Mouse (Mus musculus) heart, embryonic 16.5 days (tissue): ENCODE data around the gene Nsd2. TPM values are rescaled to one million over a fixed set of nuclear protein-coding genes. Genes with fewer than 3 reads are reported as not detected.

Experiments used
- ATAC-seq: fragments of 200-750 bp; cut with Nextera tagmentation; replicated peaks from 2 replicates; pipeline ENCODE4 v1.8.0; 2017; ENCODE audit warnings: moderate number of reproducible peaks; ENCODE audit not compliant: insufficient read depth, low FRiP score; ENCODE audit errors: extremely low read depth
- H3K27ac ChIP-seq: fragments of 300-500 bp; sonication (generic); 2 replicates; pipeline ENCODE4 v1.5.1; 2014; ENCODE audit warnings: mild to moderate bottlenecking, low read length, control low read depth, moderate library complexity
- H3K27me3 ChIP-seq: fragments of 300-500 bp; sonication (generic); 2 replicates; pipeline ENCODE4 v1.6.1; 2014; ENCODE audit warnings: low read length, mixed read lengths; ENCODE audit not compliant: control insufficient read depth, insufficient read depth
- H3K36me3 ChIP-seq: fragments of 300-500 bp; sonication (generic); 2 replicates; pipeline ENCODE4 v1.6.1; 2014; ENCODE audit not compliant: control insufficient read depth, insufficient read depth
- H3K4me1 ChIP-seq: fragments of 300-500 bp; sonication (generic); 2 replicates; pipeline ENCODE4 v1.6.1; 2014; ENCODE audit warnings: low read length, mixed read lengths; ENCODE audit not compliant: control insufficient read depth, insufficient read depth
- H3K4me2 ChIP-seq: fragments of 300-500 bp; sonication (generic); 2 replicates; pipeline ENCODE4 v1.6.1; 2014; ENCODE audit warnings: low read depth, mild to moderate bottlenecking, control low read depth, low read length
- H3K4me3 ChIP-seq: fragments of 300-500 bp; sonication (generic); 2 replicates; pipeline ENCODE4 v1.5.1; 2014; ENCODE audit warnings: mild to moderate bottlenecking, control low read depth, low read length
- H3K9ac ChIP-seq: fragments of 300-500 bp; sonication (generic); 2 replicates; pipeline ENCODE4 v1.6.1; 2014; ENCODE audit warnings: low read length, control low read depth
- H3K9me3 ChIP-seq: fragments of 300-500 bp; sonication (generic); replicated peaks from 2 replicates; pipeline ENCODE4 v1.6.1; 2016; ENCODE audit warnings: low read length; ENCODE audit not compliant: control insufficient read depth
- WGBS: fragments of 180-500 bp; shearing (Covaris S2); extraction: QIAGEN DNeasy Blood & Tissue Kit; methylation state at CpG from one replicate; pipeline ENCODE4 v1.1.7; 2014; 5-methylcytosine and 5-hydroxymethylcytosine counted together
- polyA plus RNA-seq: library from polyadenylated mRNA; unstranded; fragments of >200 nt; fragmentation: Nextera tagmentation; extraction: Ambion mirVana; gene quantifications from 2 replicates; pipeline ENCODE4 v1.2.1, GENCODE M21; 2015

Nsd2 gene
- polyA plus RNA-seq, 1 experiment from 2014 or later = 24.3 TPM

DNA sequence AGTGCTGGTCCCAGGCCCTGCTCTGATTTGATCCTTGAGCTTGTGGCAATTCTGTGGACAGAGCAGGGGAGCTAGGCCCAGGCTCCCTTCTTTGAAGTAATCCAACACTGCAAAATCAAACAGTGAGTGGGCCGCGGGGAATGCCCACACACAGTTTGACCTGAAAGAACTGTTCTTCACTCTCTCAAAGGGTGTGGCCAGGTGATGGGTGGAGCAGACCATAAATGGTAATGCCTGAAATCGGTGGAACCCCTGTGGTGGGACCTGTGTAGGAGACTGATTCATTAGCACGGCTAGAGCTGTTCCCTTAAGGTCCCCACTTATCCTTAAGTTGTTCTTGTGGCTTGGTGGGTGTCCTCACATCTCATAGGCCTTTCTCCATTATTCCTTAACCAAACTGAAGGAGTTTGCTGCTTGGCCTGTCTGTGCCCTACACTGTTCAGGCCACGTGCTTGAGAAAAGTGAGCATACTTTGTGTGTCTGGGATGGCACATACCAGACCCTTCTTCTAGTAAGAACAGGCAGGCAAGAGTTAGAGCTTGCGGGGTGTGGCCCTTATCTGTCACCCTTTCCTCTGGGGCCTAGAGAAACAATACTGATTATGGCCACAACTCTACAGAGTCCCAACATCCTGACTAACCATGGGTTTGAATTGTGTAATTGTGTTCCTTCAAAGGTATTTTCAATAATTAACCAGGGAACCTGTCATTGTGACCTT lies 4.4 kb upstream of the Nsd2 start:
- Histone ChIP-seq H3K4me1 (peaks cover 9% of the 10 kb centered on the region; the same call in 1 of the 2 replicates), H3K4me3 (no peak overlapping the region), H3K4me2 (no peak overlapping the region), H3K36me3 (no peaks in the 10 kb centered on the region), H3K27me3 (no peaks in the 10 kb centered on the region), H3K27ac (no peak overlapping the region), H3K9me3 (no peaks in the 10 kb centered on the region), H3K9ac (no peak overlapping the region)
- no peak for ATAC-seq
- 72% methylated on average over 6 of the region's 6 CpGs for WGBS

DNA sequence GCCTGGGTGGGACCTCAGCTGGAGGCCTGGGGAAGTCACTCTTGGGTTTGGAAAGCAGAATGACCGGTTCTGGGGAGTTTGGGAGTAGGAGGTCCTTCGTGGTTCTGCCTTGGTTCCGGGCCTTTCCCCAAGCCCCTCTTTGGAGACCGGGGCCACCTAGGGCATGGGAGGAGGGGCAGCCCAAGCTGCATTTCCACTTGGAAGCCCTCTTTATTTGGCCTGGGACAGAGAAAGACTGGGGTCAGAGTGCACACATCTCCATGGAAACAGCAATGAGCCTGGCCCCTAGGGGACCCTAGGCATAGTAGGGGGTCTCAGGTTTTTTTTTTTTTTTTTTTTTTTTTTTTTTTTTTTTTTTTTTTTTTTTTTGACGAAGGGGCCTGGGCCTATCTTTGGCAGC lies 2.4 kb upstream of the Nsd2 start:
- WGBS = 49% methylated on average over 5 of the region's 5 CpGs
- no peak for ATAC-seq
- H3K27ac ChIP-seq = no peak overlapping the region

GRCm38 (mm10) chr5:33819141-33819875 lies 1.2 kb upstream of the Nsd2 start:
- Histone ChIP-seq H3K9me3 (no peaks in the 10 kb centered on the region), H3K27me3 (no peaks in the 10 kb centered on the region), H3K4me3 (peak overlapping the region; percentile 88), H3K36me3 (no peaks in the 10 kb centered on the region), H3K4me1 (peaks cover 27% of the 10 kb centered on the region), H3K27ac (peak overlapping the region; percentile 97), H3K4me2 (peak overlapping the region; percentile 70), H3K9ac (peak overlapping the region; percentile 100)
- WGBS = 15% methylated on average over 9 of the region's 9 CpGs
- ATAC-seq = 0 out of 2 replicates have a peak, but pooled peaks have one; percentile 6

More for the DNA sequence above, 2.4 kb upstream of the Nsd2 start:
- Histone ChIP-seq H3K36me3 (no peaks in the 10 kb centered on the region), H3K9ac (no peak overlapping the region), H3K27me3 (no peaks in the 10 kb centered on the region), H3K4me3 (no peak overlapping the region), H3K4me2 (no peak overlapping the region), H3K4me1 (peaks cover 19% of the 10 kb centered on the region), H3K9me3 (no peaks in the 10 kb centered on the region)

- H3K4me1 ChIP-seq = peaks cover 38% of the 10 kb centered on the region
These were observed 452 bp downstream of the Nsd2 start for GRCm38 (mm10) chr5:33820733-33821621.

GRCm38 (mm10) chr5:33821901-33822427 lies 1.4 kb downstream of the Nsd2 start:
- peak overlapping the region; percentile 100 for H3K9ac ChIP-seq

More at GRCm38 (mm10) chr5:33820733-33821621, 452 bp downstream of the Nsd2 start:
- peak; percentile 21 for ATAC-seq
- H3K9ac ChIP-seq = peak overlapping the region; percentile 100
- WGBS = under 1% methylated on average over 102 of the region's 121 CpGs
- H3K4me2 ChIP-seq = peak overlapping the region; percentile 68
- no peaks in the 10 kb centered on the region for H3K9me3 ChIP-seq
- peak overlapping the region; percentile 97 for H3K27ac ChIP-seq
- H3K4me3 ChIP-seq = peak overlapping the region; percentile 88
- no peaks in the 10 kb centered on the region for H3K27me3 ChIP-seq
- no peaks in the 10 kb centered on the region for H3K36me3 ChIP-seq

GRCm38 (mm10) chr5:33822456-33822855 lies 1.9 kb downstream of the Nsd2 start:
- Histone ChIP-seq H3K4me1 (peaks cover 44% of the 10 kb centered on the region), H3K4me2 (peak overlapping the region; percentile 68), H3K27me3 (no peaks in the 10 kb centered on the region), H3K27ac (no peak overlapping the region), H3K9me3 (no peaks in the 10 kb centered on the region), H3K36me3 (no peaks in the 10 kb centered on the region), H3K9ac (peak overlapping the region; percentile 100; the same call in 1 of the 2 replicates), H3K4me3 (peak overlapping the region; percentile 23; the same call in 1 of the 2 replicates)
- ATAC-seq = no peak
- 34% methylated on average over 3 of the region's 3 CpGs for WGBS

More at GRCm38 (mm10) chr5:33821901-33822427, 1.4 kb downstream of the Nsd2 start:
- peak overlapping the region; percentile 68 for H3K4me2 ChIP-seq
- no peaks in the 10 kb centered on the region for H3K9me3 ChIP-seq
- 34% methylated on average over 2 of the region's 2 CpGs for WGBS
- no peaks in the 10 kb centered on the region for H3K27me3 ChIP-seq
- H3K36me3 ChIP-seq = no peaks in the 10 kb centered on the region
- no peak overlapping the region for H3K27ac ChIP-seq
- peaks cover 41% of the 10 kb centered on the region for H3K4me1 ChIP-seq
- H3K4me3 ChIP-seq = peak overlapping the region; percentile 88
- no peak for ATAC-seq

DNA sequence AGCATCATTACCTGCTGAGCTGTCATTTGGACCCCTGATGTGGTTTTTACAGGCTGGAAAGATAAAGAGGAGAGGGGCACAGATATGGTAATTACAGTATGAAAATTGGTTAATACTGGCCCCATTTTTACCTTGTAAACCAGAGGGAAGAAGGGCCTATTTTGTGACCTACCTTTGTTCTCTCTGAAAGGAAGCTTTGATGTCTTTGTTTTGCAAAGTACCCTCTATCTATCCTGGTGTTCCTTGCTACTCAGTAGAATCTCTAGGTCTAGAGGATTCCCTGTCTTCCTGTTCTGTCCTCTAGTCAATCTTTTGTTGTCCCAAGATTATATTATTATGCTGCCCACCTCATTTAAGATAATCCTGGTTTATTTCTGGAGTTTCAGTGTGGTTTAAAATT lies 5.5 kb downstream of the Nsd2 start:
- Histone ChIP-seq H3K9ac (no peak overlapping the region), H3K27ac (no peak overlapping the region), H3K4me2 (no peak overlapping the region), H3K27me3 (no peaks in the 10 kb centered on the region), H3K36me3 (no peaks in the 10 kb centered on the region), H3K4me3 (no peak overlapping the region), H3K9me3 (no peaks in the 10 kb centered on the region), H3K4me1 (peaks cover 35% of the 10 kb centered on the region)
- ATAC-seq = no peak

DNA sequence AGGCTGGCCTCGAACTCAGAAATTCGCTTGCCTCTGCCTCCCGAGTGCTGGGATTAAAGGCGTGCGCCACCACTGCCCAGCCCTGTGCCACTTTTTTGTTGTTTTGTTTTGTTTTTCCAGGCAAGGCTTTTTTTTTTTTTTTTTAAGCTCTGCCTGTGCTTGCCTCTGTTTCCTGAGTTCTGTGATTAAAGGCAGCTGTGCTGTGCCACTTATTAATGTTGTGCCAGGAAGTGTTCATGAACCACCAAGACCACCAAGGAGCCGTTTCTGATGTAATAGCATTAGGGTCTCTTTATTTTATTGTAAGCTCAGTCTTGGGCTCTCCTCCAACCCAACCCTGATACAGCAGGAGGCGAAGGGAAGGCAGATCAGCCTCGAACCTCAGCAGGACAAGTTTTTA lies 7.6 kb downstream of the Nsd2 start:
- Histone ChIP-seq H3K4me2 (no peak overlapping the region), H3K4me3 (no peak overlapping the region), H3K27ac (no peak overlapping the region), H3K9me3 (no peaks in the 10 kb centered on the region), H3K9ac (no peak overlapping the region), H3K27me3 (no peaks in the 10 kb centered on the region), H3K36me3 (no peaks in the 10 kb centered on the region), H3K4me1 (peaks cover 25% of the 10 kb centered on the region)
- no peak for ATAC-seq
- 79% methylated on average over 8 of the region's 8 CpGs for WGBS
